Mouse (Mus musculus) adipose tissue, adult 10 weeks (tissue): ENCODE data around the gene Tufm. TPM values are rescaled to one million over a fixed set of nuclear protein-coding genes. Genes with fewer than 3 reads are reported as not detected.

Experiments
- polyA plus RNA-seq: library from polyadenylated mRNA; stranded (reverse); fragments of 350-450 nt; fragmentation: Illumina TruSeq; extraction: RNeasy Lipid Tissue Mini Kit (QIAGEN cat#74804); gene quantifications from one replicate; pipeline ENCODE4 v1.2.3, GENCODE M21; 2014; ENCODE audit warnings: low read depth, low replicate concordance

Gene Tufm
- 73.7 TPM for polyA plus RNA-seq

GRCm38 (mm10) chr7:126487052-126487483 lies at the start of gene Tufm:
TSS of gene Tufm (plus strand) at chr7:126487361.

GRCm38 (mm10) chr7:126463004-126463403 lies 24.2 kb upstream of the Tufm start, which contains the start of gene Atp2a1:
TSS of gene Atp2a1 (minus strand) at chr7:126463108.

GRCm38 (mm10) chr7:126474993-126475581 lies 12.1 kb upstream of the Tufm start, which contains the start of gene Sh2b1:
TSS of gene Sh2b1 (minus strand) at chr7:126475424.

GRCm38 (mm10) chr7:126503273-126503878 lies 16.2 kb downstream of the Tufm start, which contains the start of gene Atxn2l:
TSS of gene Atxn2l (minus strand) at chr7:126503437.

Other genes with a start within 250 kb of the Tufm start
- gene Sbk1, start 214.7 kb upstream of the Tufm start, polyA plus RNA-seq: 27.2 TPM
- 8.0 TPM for gene Lat, start 117.8 kb upstream of the Tufm start, polyA plus RNA-seq
- gene Spns1, start 109.9 kb upstream of the Tufm start, polyA plus RNA-seq: 38.3 TPM
- 6.3 TPM for gene Nfatc2ip, start 90.6 kb upstream of the Tufm start, polyA plus RNA-seq
- 0.32 TPM for gene Cd19, start 72.5 kb upstream of the Tufm start, polyA plus RNA-seq
- 23.2 TPM for gene Rabep2, start 58.6 kb upstream of the Tufm start, polyA plus RNA-seq
- 0.65 TPM for gene Atp2a1, start 24.3 kb upstream of the Tufm start, polyA plus RNA-seq
- gene Sh2b1, start 11.9 kb upstream of the Tufm start, polyA plus RNA-seq: 33.4 TPM
- gene Atxn2l, start 16.1 kb downstream of the Tufm start, polyA plus RNA-seq: 84.6 TPM
- 119 TPM for gene Eif3c, start 79.0 kb downstream of the Tufm start, polyA plus RNA-seq
- gene Apobr, start 97.6 kb downstream of the Tufm start, polyA plus RNA-seq: 34.2 TPM
- gene Cln3, start 98.5 kb downstream of the Tufm start, polyA plus RNA-seq: 55.2 TPM
- 0.42 TPM for gene Il27, start 107.6 kb downstream of the Tufm start, polyA plus RNA-seq
- gene Nupr1, start 143.5 kb downstream of the Tufm start, polyA plus RNA-seq: 112 TPM
- 23.6 TPM for gene Sgf29, start 161.9 kb downstream of the Tufm start, polyA plus RNA-seq
- gene Sult1a1, start 189.1 kb downstream of the Tufm start, polyA plus RNA-seq: 157 TPM
- 28.1 TPM for gene Bola2, start 208.0 kb downstream of the Tufm start, polyA plus RNA-seq
- 15.2 TPM for gene Slx1b, start 208.4 kb downstream of the Tufm start, polyA plus RNA-seq
- 29.4 TPM for gene Coro1a, start 220.4 kb downstream of the Tufm start, polyA plus RNA-seq